Mouse (Mus musculus): ENCODE data around the gene Dnmt3a.

GRCm38 (mm10) chr12:3781482-3781881 is 24.3 kb upstream of the Dnmt3a start:
- TF ChIP-seq CTCF (IDR thresholded peaks at IDR 0.05; ENCODE audit: low read depth), result peak; percentile 97
- TF ChIP-seq EP300 (IDR thresholded peaks at IDR 0.05; ENCODE audit: low read depth), result no peak
